Mouse (Mus musculus) mouse embryonic stem cell (cell line): ENCODE results near the gene Scn4a.
"Not testable (repeated sequence)": the region's sequence is repeated elsewhere in the genome, so short reads cannot be mapped to it uniquely, and the experiment has no call there.

Experiments used
- in situ Hi-C, 2 experiments: fragments of 300-500 bp; cut with MboI; formaldehyde crosslinking; loops; 1 replicate in 1 of 2; 3 replicates in 1 of 2; pipeline ENCODE4 v1.14.3; 2019 to 2020; ENCODE audit warnings: low sequenced_read_pairs in 2 of 2, low pct_unique_long_range_greater_than_20kb in 1 of 2, mixed read lengths in 1 of 2; ENCODE audit not compliant: unreplicated experiment in 1 of 2

Scn4a gene

GRCm38 (mm10) chr11:106353188-106353587, at the start of gene Scn4a:
Gene Scn4a, minus strand, starts transcription at chr11:106353288.
- in situ Hi-C loops, result no loop called here

DNA sequence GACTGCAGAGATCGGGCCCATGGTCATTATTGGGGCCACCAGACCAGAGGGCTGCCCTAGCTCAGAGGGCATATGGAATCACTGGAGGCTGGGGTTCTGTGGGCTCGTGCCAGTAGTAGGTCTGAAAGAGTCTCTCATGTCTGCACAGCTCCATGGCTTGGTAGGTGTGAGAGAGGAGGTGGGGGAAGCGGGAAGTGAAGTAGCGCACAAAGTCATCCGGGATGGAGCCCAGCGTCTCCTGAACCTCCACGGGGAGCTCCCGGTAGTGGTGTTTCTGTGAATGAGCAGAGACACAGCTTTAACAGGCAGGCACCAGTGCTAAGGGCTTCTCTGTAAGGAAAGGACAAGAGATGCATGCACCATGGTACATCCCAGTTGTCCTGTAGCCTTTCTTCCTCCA, 45.4 kb upstream of the Scn4a start:
- in situ Hi-C loops, result no loop called here

DNA sequence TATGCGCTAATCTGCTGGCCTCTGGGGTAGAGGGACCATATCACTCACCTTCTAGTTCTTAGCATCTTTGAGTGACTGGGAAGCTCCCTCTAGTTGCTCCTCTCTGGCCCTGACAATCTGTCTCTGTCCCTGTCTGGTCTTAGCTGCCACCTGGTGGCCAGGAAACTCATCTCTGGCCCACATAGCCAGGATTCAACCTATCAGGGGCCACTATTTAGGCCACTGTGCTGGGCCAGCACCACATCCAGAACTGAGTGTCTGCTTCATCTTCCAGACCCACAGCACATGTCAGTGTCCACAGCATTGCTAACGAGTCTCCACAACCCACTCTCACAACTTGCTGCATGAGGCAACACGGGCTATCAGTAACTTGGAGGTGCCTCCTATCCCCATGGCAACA, 44.6 kb upstream of the Scn4a start:
- in situ Hi-C loops, result no loop called here

DNA sequence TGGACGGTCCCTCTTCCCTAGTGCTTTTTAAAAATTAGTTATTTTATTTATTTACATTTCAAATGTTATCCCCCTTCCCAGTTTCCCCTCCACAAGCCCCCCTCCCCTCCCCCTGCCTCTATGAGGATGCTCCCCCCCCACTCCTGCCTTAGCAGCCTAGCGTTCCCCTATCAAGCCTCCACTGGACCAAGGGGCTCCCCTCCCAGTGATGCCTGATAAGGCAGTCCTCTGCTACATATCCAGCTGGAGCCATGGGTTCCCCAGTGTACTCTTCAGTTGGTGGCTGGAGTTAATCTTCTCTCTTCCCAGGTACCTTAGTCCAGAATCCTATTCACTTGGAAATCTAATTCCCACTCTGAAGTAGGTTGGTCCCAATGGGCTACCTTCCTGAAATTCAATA, 41.0 kb upstream of the Scn4a start:
- in situ Hi-C loops, result not testable (repeated sequence)

DNA sequence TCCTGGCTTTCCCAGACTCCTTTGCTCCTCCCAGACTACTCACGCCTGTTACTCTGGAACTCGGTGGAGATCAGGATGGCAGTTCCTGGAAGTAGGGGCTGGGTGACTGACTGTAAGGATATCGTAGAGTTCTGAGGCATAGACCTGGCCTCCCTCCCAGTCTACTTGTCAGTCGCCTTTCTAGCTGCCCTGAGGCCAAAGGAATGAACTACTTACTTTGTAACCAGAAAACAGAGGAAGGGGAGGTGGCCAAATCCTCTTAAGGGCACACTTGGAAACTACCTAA, 40.2 kb upstream of the Scn4a start:
- in situ Hi-C loops, result no loop called here

- in situ Hi-C loops, result no loop called here
These were observed 39.7 kb upstream of the Scn4a start for GRCm38 (mm10) chr11:106392597-106393330.

DNA sequence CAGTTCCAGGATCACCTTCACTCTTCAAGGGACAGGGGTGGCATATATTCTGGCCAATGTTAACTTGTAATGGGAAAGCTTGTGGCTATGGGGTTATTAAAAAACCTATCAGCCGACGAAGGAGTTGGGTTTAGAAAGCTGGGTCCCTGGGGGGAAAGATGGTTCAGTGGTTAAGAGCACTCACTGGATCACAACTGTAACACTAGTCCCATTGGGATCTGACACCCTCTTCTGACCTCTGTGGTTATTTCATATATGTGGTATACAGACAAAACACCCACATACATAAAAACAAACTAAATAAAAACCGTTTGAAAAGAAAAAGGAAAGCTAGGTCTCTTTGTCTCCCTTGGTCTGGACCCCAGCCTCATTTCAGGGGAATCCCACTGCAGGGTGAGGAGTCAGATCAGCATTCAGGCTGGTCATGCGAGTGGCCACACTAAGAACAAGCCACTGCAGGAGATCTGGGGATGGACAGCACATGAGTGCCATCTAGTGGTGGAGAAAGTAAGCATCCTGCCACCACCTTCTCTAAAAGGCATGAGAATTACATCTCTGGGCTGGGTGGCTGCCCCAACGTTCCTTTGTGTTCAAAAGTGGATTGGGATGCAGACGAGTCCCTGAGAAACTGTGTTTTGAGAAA, 38.6 kb upstream of the Scn4a start:
- in situ Hi-C loops, result no loop called here

- in situ Hi-C loops, result no loop called here
These were observed 37.7 kb upstream of the Scn4a start for GRCm38 (mm10) chr11:106390757-106391156.

DNA sequence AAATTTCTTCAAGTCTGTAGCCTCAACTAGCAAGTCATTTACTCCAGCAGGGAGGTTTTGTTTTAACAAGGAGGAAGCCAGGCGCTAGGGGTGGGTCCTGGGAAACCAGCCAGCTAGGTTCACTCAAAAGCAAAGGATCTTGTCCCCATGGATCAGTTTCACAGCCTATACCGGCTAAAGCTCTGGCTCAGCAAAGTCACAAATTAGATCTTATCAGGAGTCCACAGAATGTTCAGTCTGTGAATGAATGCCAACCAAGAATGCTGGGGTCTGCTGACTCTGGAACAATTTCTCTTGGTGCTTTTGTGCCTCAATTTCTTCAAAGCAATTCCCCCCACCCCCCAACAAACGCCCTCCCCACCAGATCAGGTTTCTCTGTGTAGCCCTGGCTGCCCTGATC, 36.5 kb upstream of the Scn4a start:
- in situ Hi-C loops, result no loop called here

DNA sequence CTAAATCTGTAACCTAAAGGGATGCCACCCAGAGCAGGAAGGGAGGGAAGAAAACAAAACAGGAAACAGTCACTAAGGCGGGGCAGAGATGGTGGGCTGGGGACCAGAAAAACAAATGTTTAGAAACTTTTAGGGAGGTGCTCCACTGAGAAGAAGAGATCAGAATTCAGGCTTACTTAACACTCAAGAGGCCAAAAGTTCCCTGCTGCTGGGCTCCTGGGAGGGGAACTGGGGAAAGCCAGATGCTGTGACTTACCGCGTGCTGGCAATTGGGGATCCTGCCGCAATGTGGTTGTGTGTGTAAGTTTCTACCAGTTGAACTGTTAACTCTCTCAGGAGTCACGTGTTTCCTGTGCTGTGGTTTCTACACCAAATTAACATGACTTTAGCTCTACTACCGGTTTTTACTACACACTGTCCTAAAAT, 34.7 kb upstream of the Scn4a start, which contains the start of gene Icam2:
Gene Icam2, minus strand, starts transcription at position 285 of the 426 bp plus-strand sequence.
- in situ Hi-C loops, result no loop called here

GRCm38 (mm10) chr11:106387020-106387419, 33.9 kb upstream of the Scn4a start:
- in situ Hi-C loops, result no loop called here

GRCm38 (mm10) chr11:106386409-106386808, 33.3 kb upstream of the Scn4a start:
- in situ Hi-C loops, result no loop called here

GRCm38 (mm10) chr11:106383051-106383790, 30.1 kb upstream of the Scn4a start:
- in situ Hi-C loops, result no loop called here

- in situ Hi-C loops, result no loop called here
These were observed 29.3 kb upstream of the Scn4a start for GRCm38 (mm10) chr11:106382424-106382823.

DNA sequence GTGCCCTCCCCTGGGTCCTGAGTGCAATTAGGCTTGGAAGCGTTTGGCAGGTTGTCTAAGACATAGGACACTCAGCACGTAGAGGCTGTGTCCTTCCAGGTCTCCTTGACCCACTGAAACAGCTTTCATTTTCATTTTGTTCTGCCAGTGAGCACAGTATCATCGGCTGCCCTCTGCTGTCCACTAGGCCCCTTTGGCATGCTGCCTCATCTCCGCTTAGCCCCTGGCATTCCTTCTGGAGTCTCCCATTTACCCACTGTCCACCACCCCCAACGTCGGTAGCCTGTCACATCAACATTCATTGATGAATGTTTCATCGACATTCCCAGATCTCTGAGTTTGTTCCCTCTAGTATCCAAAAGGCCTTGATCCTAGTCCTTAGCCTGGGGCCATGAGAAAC, 28.8 kb upstream of the Scn4a start:
- in situ Hi-C loops, result no loop called here

DNA sequence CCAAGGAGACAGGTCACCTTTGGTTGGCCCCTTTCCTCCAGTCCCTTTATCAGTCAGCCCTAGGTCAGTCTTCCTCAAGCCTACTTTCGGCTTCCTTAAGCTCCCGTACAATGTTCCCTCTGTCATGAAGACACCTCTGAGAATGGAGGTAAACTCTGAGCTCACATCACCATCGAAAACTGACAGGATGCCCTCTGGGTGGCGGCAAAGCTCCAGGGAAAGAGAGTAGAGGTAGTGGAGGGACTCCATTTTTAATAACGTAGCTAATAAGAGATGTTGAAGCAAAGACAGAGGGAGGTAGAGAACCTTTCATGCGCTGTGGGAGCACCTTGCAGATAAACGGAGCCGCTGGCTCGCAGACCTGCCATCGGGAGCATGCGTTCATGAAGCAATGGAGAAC, 27.9 kb upstream of the Scn4a start:
- in situ Hi-C loops, result no loop called here

DNA sequence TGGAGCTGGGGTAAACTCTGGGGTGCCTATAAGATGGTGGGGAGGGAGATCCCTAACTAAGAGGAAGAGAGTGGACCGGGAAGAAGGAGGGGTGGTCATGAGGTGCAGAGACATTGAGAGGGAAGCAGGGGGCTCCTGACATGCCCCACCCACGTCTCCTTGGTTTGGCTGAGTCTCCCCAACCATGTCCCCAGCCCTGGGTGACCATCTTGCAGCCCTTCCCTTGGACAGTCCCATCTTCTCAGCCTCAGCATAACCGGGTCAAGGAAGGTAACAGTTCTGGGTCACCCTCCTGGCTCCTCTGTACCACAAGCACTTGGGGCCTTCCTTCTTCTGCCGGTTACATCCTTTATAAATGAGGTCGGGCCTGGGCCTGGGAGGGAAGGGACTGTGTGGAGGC, 21.9 kb upstream of the Scn4a start:
- in situ Hi-C loops, result no loop called here

DNA sequence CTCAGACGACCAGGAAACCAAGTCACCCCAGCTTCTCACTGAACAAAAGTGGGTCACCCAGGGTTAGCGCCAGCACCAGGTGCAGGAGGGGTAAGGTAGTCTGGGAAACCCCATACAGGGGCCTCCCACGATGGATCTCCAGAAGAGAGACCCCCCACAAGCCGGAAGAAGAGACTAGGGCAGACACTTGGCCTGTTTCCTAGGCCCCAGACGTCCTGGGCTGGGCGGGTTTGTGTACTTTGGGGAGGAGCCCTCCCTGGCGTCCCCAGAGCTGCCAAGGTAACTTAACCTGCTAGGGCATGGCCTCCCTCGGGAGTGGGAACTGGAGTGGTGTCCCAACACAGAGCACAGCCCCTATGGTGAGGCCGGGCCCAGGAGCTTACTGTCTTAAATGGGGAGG, 21.5 kb upstream of the Scn4a start:
- in situ Hi-C loops, result no loop called here

DNA sequence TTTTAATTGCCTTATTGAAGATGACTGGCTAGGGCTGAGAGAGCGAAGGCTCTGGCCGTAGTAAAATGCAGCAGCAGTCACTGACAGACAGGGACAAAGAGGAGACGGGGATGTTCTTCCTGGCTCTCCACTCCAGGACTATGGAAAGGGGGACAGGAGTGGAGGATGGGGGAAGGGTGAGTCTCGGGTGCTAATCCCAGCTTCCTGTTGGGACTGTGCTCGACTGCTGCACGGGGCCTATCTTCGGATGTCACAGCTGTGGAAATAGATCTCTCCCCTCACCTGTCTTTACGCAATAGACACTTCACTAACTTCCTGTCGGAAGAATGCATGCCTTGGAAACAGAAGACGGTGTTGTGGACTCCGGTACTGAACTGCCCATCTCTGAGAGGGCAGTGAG, 20.9 kb upstream of the Scn4a start:
- in situ Hi-C loops, result no loop called here

GRCm38 (mm10) chr11:106366316-106366715, 13.2 kb upstream of the Scn4a start:
- in situ Hi-C loops, result no loop called here
